Mouse (Mus musculus) limb, embryonic 10.5 days (tissue): ENCODE results near the gene Bbs12. TPM values are rescaled to one million over a fixed set of nuclear protein-coding genes. Genes with fewer than 3 reads are reported as not detected.

Source experiments
- DNase-seq: peaks from one replicate; pipeline ENCODE4 v3.0.0-alpha.2; 2017; ENCODE audit warnings: low spot score
- H3K27ac ChIP-seq: fragments of 300-500 bp; sonication (generic); 2 replicates; pipeline ENCODE4 v1.5.1; 2016; ENCODE audit warnings: mild to moderate bottlenecking
- H3K27me3 ChIP-seq: fragments of 300-500 bp; sonication (generic); 2 replicates; pipeline ENCODE4 v1.6.1; 2016; ENCODE audit warnings: low read depth, mild to moderate bottlenecking; ENCODE audit not compliant: poor library complexity, severe bottlenecking
- H3K36me3 ChIP-seq: fragments of 300-500 bp; sonication (generic); 2 replicates; pipeline ENCODE4 v1.6.1; 2016; ENCODE audit warnings: mild to moderate bottlenecking, moderate library complexity
- H3K4me1 ChIP-seq: fragments of 300-500 bp; sonication (generic); 2 replicates; pipeline ENCODE4 v1.6.1; 2016
- H3K4me3 ChIP-seq: fragments of 300-500 bp; sonication (generic); 2 replicates; pipeline ENCODE4 v1.5.1; 2016; ENCODE audit warnings: mild to moderate bottlenecking, moderate library complexity
- H3K9me3 ChIP-seq: fragments of 300-500 bp; sonication (generic); replicated peaks from 2 replicates; pipeline ENCODE4 v1.6.1; 2016; ENCODE audit warnings: mild to moderate bottlenecking
- WGBS: fragments of 180-500 bp; shearing (Covaris S2); methylation state at CpG from one replicate; pipeline ENCODE4 v1.1.7; 2016; 5-methylcytosine and 5-hydroxymethylcytosine counted together
- polyA plus RNA-seq: library from polyadenylated mRNA; unstranded; fragments of >200 nt; fragmentation: Nextera tagmentation; extraction: Ambion mirVana; gene quantifications from 2 replicates; pipeline ENCODE4 v1.2.1, GENCODE M21; 2016

The Bbs12 gene
- polyA plus RNA-seq: 9.4 and 9.6 TPM in 2 replicates

GRCm38 (mm10) chr3:37312370-37312941 is at the start of gene Bbs12, which contains the start of gene Cetn4:
Bbs12 (plus strand) TSS chr3:37312554.
Cetn4 (minus strand) TSS chr3:37312708.
- WGBS: under 1% methylated on average over 54 of the region's 54 CpGs
- no peaks in the 10 kb centered on the region for H3K27me3 ChIP-seq
- peak; percentile 97 for DNase-seq
- peak within 1 kb of the TSS; percentile 99 for H3K27ac ChIP-seq
- peak within 1 kb of the TSS; percentile 95 for H3K4me3 ChIP-seq
- H3K4me1 ChIP-seq: peaks cover 13% of the 10 kb centered on the region
- no peaks in the 10 kb centered on the region for H3K9me3 ChIP-seq
- H3K36me3 ChIP-seq: peaks cover 8% of the 10 kb centered on the region; the same call in 1 of the 2 replicates

GRCm38 (mm10) chr3:37268338-37268737 is 44.0 kb upstream of the Bbs12 start:
- no peak overlapping the region for H3K27ac ChIP-seq
- H3K9me3 ChIP-seq: no peaks in the 10 kb centered on the region
- no peaks in the 10 kb centered on the region for H3K4me1 ChIP-seq
- no peaks in the 10 kb centered on the region for H3K36me3 ChIP-seq
- H3K4me3 ChIP-seq: no peak overlapping the region
- WGBS: 89% methylated on average over 11 of the region's 11 CpGs
- no peak for DNase-seq
- H3K27me3 ChIP-seq: no peaks in the 10 kb centered on the region

GRCm38 (mm10) chr3:37269926-37270325 is 42.4 kb upstream of the Bbs12 start:
- WGBS: 87% methylated on average over 4 of the region's 4 CpGs
- no peak for DNase-seq
- H3K9me3 ChIP-seq: no peaks in the 10 kb centered on the region
- H3K4me3 ChIP-seq: no peak overlapping the region
- H3K4me1 ChIP-seq: no peaks in the 10 kb centered on the region
- H3K27ac ChIP-seq: no peak overlapping the region
- no peaks in the 10 kb centered on the region for H3K36me3 ChIP-seq
- no peaks in the 10 kb centered on the region for H3K27me3 ChIP-seq

DNA sequence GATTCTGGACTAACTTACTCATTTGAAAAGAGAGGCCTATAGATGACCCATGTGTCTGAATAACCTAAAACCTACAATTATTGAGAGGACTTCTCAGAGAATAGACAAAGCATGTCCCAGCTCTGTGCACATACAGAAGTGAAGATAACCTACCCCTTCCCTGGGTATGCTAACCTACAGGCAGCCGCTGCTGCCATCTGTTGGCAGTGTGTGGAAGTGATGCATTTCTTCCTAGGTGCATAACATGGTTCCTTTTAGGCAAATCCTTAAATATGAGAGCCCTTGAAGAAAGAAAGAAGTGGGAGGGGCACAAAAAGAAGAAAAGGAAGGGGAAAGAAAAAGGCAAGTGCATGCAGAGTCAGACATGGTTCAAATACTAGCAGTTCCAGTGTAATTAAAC is 41.1 kb upstream of the Bbs12 start:
- H3K27me3 ChIP-seq: no peaks in the 10 kb centered on the region
- no peaks in the 10 kb centered on the region for H3K9me3 ChIP-seq
- 5% methylated on average over 1 of the region's 1 CpGs for WGBS
- H3K27ac ChIP-seq: no peak overlapping the region
- no peaks in the 10 kb centered on the region for H3K4me1 ChIP-seq
- H3K4me3 ChIP-seq: no peak overlapping the region
- no peaks in the 10 kb centered on the region for H3K36me3 ChIP-seq
- peak; percentile 50 for DNase-seq

DNA sequence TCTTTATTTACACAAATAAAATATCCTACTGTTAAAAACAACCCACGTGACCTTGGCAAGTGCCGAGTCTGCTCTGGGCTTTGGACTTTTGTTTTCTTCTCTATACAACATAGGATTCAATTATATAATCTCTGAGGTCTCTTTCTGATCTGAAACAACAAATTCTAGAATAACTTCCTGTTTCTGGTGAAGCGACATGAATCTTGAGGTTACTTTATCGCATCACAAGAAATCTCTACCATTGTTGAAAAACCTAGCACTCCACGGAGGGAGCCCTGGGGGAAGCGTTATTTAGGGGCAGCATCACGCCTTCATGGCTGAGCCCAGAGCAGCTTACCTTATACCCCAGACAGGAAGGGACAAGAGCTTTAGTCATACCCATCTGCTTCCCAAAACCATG is 39.3 kb upstream of the Bbs12 start:
- no peaks in the 10 kb centered on the region for H3K4me1 ChIP-seq
- H3K27ac ChIP-seq: no peak overlapping the region
- no peaks in the 10 kb centered on the region for H3K9me3 ChIP-seq
- WGBS: 88% methylated on average over 7 of the region's 7 CpGs
- H3K36me3 ChIP-seq: no peaks in the 10 kb centered on the region
- no peaks in the 10 kb centered on the region for H3K27me3 ChIP-seq
- no peak for DNase-seq
- H3K4me3 ChIP-seq: no peak overlapping the region

DNA sequence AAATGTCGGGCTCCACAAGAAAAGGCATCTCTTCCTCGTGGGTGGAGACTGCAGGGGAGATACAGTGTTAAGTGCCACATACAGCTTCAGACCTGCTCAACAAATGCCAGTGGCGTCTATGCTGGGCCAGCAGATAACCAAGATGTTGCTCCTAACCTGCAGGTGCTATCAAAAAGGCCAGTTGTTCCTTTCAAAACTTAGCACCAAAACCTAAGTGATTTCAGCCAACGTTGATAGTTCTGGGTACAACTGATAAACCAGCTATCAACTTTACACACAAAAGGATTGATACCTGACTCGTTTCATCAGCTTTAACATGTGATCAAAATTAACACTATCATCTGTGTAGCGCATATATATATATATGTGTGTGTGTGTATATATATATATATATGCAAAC is 37.7 kb upstream of the Bbs12 start:
- no peak overlapping the region for H3K4me3 ChIP-seq
- no peak for DNase-seq
- H3K9me3 ChIP-seq: no peaks in the 10 kb centered on the region
- no peaks in the 10 kb centered on the region for H3K27me3 ChIP-seq
- no peaks in the 10 kb centered on the region for H3K4me1 ChIP-seq
- no peaks in the 10 kb centered on the region for H3K36me3 ChIP-seq
- no peak overlapping the region for H3K27ac ChIP-seq
- 85% methylated on average over 6 of the region's 6 CpGs for WGBS

DNA sequence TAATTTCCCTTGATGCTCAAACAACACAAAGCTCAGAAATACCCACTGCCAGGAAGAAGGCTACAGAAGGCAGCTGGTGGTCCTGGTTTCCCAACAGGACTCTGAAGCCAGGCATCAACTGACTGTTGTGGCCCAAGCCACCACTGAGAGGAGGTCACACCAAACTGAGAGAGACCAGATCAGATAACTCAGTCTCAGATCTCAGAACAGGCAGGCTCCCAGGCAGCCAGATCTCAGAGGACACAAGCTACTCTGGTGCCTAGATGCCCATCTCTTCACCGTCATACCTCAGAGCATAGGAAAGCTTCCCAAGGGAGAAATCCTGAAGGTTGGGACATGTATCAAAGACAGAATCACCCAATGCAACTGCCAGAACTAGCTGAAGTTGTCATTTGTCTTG is 32.1 kb upstream of the Bbs12 start:
- WGBS: 88% methylated on average over 1 of the region's 1 CpGs
- DNase-seq: no peak

DNA sequence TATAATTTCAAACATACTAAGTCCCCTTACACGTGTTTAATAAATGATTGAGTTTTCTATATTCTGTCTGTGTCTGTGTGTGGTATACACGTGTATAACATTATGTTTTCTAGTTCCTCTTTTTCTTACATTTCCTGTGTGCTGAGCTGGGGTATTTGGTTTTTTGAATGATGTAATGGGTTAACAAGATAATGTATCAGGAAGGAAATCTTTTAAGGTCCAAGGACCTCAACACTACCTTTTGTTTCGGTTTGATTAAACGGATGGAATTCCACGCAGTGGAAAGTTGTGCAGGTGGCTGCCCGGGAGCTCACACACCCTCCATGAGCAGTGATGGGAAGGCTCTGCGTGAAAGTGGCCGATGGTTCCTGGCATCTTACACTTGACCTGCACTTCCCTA is 31.5 kb upstream of the Bbs12 start:
- Histone ChIP-seq H3K4me3 (no peak overlapping the region), H3K27ac (no peak overlapping the region), H3K27me3 (no peaks in the 10 kb centered on the region), H3K36me3 (no peaks in the 10 kb centered on the region), H3K9me3 (no peaks in the 10 kb centered on the region), H3K4me1 (no peaks in the 10 kb centered on the region)
- 88% methylated on average over 8 of the region's 8 CpGs for WGBS
- no peak for DNase-seq

More for the DNA sequence above, 32.1 kb upstream of the Bbs12 start:
- H3K27me3 ChIP-seq: no peaks in the 10 kb centered on the region
- no peak overlapping the region for H3K27ac ChIP-seq
- no peaks in the 10 kb centered on the region for H3K4me1 ChIP-seq
- no peaks in the 10 kb centered on the region for H3K36me3 ChIP-seq
- H3K9me3 ChIP-seq: no peaks in the 10 kb centered on the region
- no peak overlapping the region for H3K4me3 ChIP-seq

DNA sequence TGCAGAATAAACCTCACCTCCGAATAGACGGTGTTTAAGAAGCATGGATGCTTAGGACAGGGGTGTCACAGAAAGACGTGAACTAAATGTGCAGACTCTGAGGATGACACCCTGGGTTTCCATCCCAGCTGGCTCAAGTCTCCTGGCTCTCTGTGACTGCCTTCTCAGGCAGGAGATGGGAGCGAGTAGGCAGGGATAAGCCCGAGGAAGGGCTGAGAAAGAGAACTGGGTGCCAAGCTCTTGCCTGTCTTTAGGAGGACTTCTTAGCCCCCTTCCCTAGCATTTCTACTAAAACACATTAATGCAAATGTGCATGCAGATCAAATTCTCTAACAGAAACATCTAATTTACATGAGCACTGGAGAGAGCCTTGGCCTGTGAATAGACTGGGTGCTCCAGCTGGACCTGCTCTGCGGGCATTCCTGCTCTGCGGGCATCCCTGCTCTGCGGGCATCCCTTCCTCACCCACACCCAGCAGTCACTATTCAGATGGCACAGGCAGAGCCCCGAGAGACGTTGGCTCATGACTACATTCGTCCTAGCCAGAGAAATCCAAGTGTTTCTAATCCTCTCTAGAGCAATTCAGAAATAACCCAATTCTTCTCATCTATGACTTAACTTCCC is 29.9 kb upstream of the Bbs12 start:
- Histone ChIP-seq H3K36me3 (no peaks in the 10 kb centered on the region), H3K4me1 (no peaks in the 10 kb centered on the region), H3K9me3 (no peaks in the 10 kb centered on the region), H3K27me3 (no peaks in the 10 kb centered on the region), H3K4me3 (no peak overlapping the region), H3K27ac (no peak overlapping the region)
- DNase-seq: no peak
- WGBS: 86% methylated on average over 11 of the region's 11 CpGs

DNA sequence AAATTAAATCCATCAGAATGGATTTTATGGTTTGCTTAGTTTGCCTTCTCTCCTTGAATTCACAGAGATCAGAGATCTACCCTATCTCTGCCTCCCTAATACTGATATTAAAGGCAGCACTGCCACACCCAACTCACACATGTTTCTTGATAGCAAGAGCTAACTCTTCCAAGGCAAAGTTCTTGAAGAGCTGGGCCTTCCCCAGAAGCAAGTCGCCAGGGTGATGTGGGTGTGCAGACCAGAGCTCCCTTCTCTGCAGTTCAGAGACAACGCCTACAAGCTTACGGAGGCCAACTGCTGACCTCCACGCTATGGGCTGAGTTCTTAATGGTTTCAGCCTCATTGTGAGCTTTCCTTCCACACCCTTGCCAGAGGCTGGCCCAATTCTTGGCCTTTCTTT is 29.1 kb upstream of the Bbs12 start:
- no peaks in the 10 kb centered on the region for H3K36me3 ChIP-seq
- H3K4me1 ChIP-seq: no peaks in the 10 kb centered on the region
- 81% methylated on average over 4 of the region's 4 CpGs for WGBS
- H3K27me3 ChIP-seq: no peaks in the 10 kb centered on the region
- no peak overlapping the region for H3K4me3 ChIP-seq
- DNase-seq: no peak
- no peaks in the 10 kb centered on the region for H3K9me3 ChIP-seq
- H3K27ac ChIP-seq: no peak overlapping the region

DNA sequence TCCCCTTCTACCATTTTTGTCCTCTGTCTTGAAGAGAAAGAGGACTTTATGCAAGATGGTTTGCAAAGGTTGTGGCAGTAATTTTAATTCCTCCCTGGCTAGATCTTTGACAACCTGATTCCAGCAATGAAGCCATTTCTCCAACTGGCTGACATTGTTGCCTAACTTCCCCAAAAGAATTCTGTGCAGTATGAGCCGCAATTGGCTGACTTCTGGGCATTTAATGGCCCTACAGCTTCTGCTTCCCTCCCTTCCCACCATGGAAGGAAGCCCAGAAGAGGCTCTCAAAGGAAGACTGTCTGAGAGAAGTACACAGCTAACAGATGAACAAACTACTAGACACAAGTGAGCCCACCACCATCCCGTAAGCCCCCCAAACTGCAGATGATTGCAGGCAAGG is 23.1 kb upstream of the Bbs12 start:
- no peak overlapping the region for H3K4me3 ChIP-seq
- H3K27ac ChIP-seq: no peak overlapping the region
- no peak for DNase-seq
- no peaks in the 10 kb centered on the region for H3K9me3 ChIP-seq
- WGBS: 95% methylated on average over 2 of the region's 2 CpGs
- no peaks in the 10 kb centered on the region for H3K27me3 ChIP-seq
- no peaks in the 10 kb centered on the region for H3K36me3 ChIP-seq
- H3K4me1 ChIP-seq: no peaks in the 10 kb centered on the region

DNA sequence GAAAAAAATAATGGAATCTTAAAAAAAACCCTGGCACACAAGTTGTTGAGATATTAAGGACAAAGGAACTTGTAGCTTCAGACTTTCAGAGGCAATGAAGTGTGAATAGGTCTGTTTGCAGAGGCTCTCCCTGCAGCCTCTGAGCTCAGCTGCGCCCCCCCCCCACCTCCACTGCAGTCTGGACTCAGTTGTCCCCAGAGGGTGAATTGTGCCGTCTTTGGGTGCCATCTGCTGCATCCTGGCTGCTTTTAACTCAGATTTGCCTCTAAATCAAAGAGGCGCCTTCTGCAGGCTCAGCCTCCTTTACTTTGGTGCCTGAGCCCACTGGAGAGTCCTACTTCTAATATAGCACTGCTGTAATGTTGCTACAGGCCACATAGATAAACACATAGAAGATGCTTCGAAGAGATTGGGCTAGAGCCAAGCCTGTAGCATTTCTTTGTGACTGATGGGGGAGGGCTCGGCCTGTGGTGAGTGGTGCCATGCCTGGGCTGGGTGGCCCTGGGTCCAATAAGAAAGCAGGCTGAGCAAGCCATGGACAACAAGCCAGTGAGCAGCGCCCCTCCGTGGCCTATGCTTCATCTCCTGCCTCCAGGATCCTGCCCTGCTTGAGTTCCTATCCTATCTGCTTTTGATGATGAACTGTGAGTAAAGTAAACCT is 21.3 kb upstream of the Bbs12 start:
- Histone ChIP-seq H3K36me3 (no peaks in the 10 kb centered on the region), H3K4me3 (no peak overlapping the region), H3K27me3 (no peaks in the 10 kb centered on the region), H3K9me3 (no peaks in the 10 kb centered on the region), H3K27ac (no peak overlapping the region), H3K4me1 (no peaks in the 10 kb centered on the region)
- no peak for DNase-seq
- 68% methylated on average over 7 of the region's 7 CpGs for whole genome bisulfite sequencing

DNA sequence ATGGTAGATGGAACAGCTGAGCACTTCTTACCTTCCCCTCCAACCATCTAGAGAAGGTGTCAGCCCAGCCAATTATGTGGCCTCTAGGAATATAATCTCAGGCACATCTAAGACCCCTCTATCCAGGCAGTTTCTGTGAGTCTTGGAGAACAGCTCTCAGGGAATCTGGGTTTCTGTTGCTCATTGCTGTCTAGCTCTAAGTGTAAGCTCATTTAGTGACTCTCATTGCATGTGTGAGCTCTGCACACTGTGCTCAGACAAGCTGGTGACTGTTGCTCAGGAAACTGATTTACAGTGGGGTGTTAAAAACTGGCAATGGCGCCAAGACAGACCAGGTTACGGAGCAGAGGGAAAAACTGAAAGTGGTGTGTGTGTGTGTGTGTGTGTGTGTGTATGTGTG is 20.4 kb upstream of the Bbs12 start:
- 85% methylated on average over 2 of the region's 2 CpGs for WGBS
- no peaks in the 10 kb centered on the region for H3K9me3 ChIP-seq
- H3K27ac ChIP-seq: no peak overlapping the region
- DNase-seq: no peak
- H3K27me3 ChIP-seq: no peaks in the 10 kb centered on the region
- H3K4me1 ChIP-seq: no peaks in the 10 kb centered on the region
- H3K4me3 ChIP-seq: no peak overlapping the region
- no peaks in the 10 kb centered on the region for H3K36me3 ChIP-seq
